Mouse (Mus musculus) testis, adult 2 months (tissue): ENCODE measurements around the gene Fgr.
A peak's percentile ranks its signal among the peaks of the same experiment; 100 is the strongest.

Source experiments
- CTCF ChIP-seq: fragments of 200-500 bp; IDR thresholded peaks from 2 replicates; pipeline ENCODE4 v1.5.1; 2012; ENCODE audit warnings: low read depth, mild to moderate bottlenecking, inconsistent platforms, low read length, moderate library complexity; ENCODE audit not compliant: control insufficient read depth, insufficient read depth, insufficient replicate concordance
- POLR2A ChIP-seq: fragments of 200-500 bp; IDR thresholded peaks from 2 replicates; pipeline ENCODE4 v1.6.1; 2012; ENCODE audit warnings: low read depth, mild to moderate bottlenecking, inconsistent platforms, low read length, moderate library complexity; ENCODE audit not compliant: control insufficient read depth

GRCm38 (mm10) chr4:132945261-132946046 is 28.4 kb upstream of the Fgr start:
- peak; percentile 96 for TF ChIP-seq CTCF
- peak; percentile 31; the same call in 1 of the 2 replicates for TF ChIP-seq POLR2A
